Mouse (Mus musculus): ENCODE measurements around the gene Ubtf.

GRCm38 (mm10) chr11:102336191-102336590, 16.6 kb upstream of the Ubtf start:
- no peak for TF ChIP-seq CTCF (IDR thresholded peaks at IDR 0.05; ENCODE audit: insufficient read depth, low read length)
- TF ChIP-seq POLR2A (IDR thresholded peaks at IDR 0.05; ENCODE audit: borderline replicate concordance, extremely low read depth, low read depth, low read length), result no peak

Data from lung, adult 2 months (tissue).